Mouse (Mus musculus) cortical plate, adult 2 months (tissue): ENCODE data around the gene 1700003E16Rik.

Source experiments
- CTCF ChIP-seq: fragments of 200-500 bp; IDR thresholded peaks from 2 replicates; pipeline ENCODE4 v1.5.1; 2011; ENCODE audit warnings: mild to moderate bottlenecking, control low read depth, low read length; ENCODE audit not compliant: insufficient read depth; ENCODE audit errors: extremely low read depth
- POLR2A ChIP-seq: fragments of 200-500 bp; IDR thresholded peaks from 2 replicates; pipeline ENCODE4 v1.6.1; 2011; ENCODE audit warnings: mild to moderate bottlenecking, low read length, control low read depth; ENCODE audit not compliant: insufficient read depth; ENCODE audit errors: extremely low read depth

- TF ChIP-seq CTCF (no peak), POLR2A (peak; percentile 95)
Observed at GRCm38 (mm10) chr6:83172240-83172920, 16.2 kb downstream of the 1700003E16Rik start.
